Mouse (Mus musculus): ENCODE measurements around the gene Pknox1.
"Not testable (repeated sequence)": the region's sequence is repeated elsewhere in the genome, so short reads cannot be mapped to it uniquely, and the experiment has no call there.

Gene Pknox1

GRCm38 (mm10) chr17:31595077-31595476 lies 30.5 kb downstream of the Pknox1 start:
- DNase-seq (ENCODE audit: low read depth, low spot score) = no peak

GRCm38 (mm10) chr17:31597957-31598356 lies 33.4 kb downstream of the Pknox1 start:
- DNase-seq (ENCODE audit: low read depth, low spot score) = no peak

GRCm38 (mm10) chr17:31598593-31598992 lies 34.1 kb downstream of the Pknox1 start:
- DNase-seq (ENCODE audit: low read depth, low spot score) = no peak

DNA sequence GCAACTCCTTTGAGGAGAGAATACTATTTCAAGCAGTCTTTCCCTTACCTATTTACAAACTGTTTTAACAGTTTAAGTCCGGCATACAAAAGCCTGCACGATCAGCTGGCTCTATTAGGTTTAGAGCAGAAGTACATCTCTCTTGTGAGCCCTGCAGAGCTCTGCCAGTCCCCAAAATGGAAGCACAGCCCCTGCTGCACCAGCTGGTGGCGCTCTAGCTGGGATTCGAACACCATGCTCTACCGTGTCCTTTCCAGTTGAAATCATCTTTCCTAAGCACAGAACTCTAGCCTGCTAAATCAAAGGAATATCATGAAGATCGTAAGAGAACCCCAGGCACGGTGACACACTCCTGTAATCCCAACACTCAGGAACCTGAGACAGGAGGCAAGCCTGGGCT lies 41.9 kb downstream of the Pknox1 start:
- no peak for DNase-seq (ENCODE audit: low read depth, low spot score)

- DNase-seq (ENCODE audit: low read depth, low spot score) = no peak
Measured at GRCm38 (mm10) chr17:31607256-31607951, 42.9 kb downstream of the Pknox1 start.

DNA sequence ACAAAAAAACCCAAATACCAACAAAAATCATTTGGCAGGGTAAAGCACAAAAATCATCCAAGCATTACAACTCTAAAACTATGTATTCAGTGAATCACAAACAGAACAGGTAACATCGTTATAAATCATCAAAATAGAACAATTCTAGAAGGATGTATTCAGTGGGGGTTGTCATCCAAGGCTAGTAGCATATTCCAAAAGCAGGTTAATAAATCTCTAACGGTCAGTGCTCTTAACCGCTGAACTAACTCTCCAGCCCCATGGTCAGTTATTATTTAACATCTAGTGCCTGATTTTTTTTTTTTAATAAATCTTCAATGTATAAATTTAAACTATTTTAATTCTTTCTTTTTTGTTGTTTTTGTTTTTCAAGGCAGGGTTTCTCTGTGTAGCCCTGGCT lies 44.6 kb downstream of the Pknox1 start:
- DNase-seq (ENCODE audit: low read depth, low spot score) = not testable (repeated sequence)

DNA sequence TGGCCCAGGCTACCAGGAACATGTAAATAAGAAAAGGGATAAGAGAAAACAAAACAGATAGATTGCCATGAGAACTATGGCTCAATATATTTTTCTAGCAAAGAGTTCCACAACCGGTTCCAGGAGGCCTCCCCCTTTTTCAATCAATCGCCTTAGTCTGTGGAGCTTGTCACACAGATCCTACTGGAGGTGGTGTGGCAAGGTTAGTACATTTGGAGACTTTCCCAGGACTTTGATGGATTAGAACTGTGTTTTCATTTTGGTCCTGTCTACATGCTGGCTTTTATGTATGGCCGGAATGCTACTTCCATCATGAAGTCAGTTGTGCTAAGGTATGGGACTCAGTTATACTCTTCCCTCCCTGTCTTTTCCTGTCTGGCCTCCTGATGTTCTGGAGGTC lies 45.4 kb downstream of the Pknox1 start:
- DNase-seq (ENCODE audit: low read depth, low spot score) = no peak

GRCm38 (mm10) chr17:31613086-31613755 lies 48.7 kb downstream of the Pknox1 start:
- DNase-seq (ENCODE audit: low read depth, low spot score) = no peak

DNA sequence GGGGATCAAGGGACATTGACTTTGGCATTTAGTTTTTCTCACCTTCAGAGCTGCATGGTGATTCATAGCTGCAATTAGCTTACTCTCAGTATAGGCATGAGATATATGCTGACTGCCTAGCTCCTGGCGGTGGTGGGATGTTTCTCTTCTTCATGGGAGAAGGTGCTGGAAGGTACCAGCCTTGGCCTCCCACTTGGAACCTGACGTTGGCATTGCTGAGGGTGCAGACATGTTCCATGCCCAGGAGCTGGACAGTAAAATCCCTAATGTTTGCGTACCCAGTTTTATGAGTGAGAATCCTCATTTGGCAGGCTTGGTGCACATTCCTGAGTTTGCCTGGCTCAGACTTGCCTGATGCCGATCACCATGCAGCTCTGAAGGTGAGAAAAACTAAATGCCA lies 58.6 kb downstream of the Pknox1 start:
- no peak for DNase-seq (ENCODE audit: low read depth, low spot score)

- DNase-seq (ENCODE audit: low read depth, low spot score) = no peak
Measured at GRCm38 (mm10) chr17:31627961-31628360, 63.4 kb downstream of the Pknox1 start.

GRCm38 (mm10) chr17:31631081-31631800 lies 66.7 kb downstream of the Pknox1 start:
- DNase-seq (ENCODE audit: low read depth, low spot score) = no peak

DNA sequence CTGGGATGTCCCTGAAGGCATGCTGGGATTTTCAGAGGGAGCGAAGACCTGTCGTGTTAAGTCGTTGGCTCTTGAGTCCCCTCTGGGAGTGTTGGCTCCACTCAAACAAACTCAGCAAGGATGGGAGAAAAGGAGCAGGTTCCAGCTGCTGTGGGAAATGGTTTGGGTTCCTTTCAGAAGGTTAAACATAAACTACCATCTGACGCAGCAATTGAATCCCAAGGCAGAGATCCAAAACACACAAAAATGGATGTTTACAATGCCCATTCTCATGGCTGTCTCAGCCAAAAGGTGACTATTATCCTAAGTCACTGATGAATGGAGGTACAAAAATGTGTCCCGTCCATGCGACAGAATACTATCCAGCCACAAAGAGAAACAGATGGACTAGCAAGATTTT lies 68.5 kb downstream of the Pknox1 start:
- no peak for DNase-seq (ENCODE audit: low read depth, low spot score)

DNA sequence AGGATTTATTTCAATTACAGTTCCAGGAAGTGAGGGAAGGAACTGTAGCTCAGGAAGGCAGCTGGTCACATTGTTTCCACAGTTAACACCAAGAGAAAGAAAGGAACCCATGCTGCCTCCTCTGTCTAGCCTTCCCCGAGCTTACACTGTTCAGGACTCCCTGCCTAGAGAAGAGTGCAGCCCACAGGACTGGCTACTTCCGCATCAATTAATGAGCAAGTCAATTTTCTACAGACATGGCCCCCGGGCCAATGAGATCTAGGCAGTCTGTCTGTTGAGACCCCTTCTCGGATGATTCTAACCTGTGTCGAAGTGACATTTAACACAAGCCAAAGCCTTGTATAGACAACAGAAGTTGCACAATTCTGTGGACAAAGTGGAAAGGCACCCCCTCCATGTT lies 70.4 kb downstream of the Pknox1 start:
- no peak for DNase-seq (ENCODE audit: low read depth, low spot score)

DNA sequence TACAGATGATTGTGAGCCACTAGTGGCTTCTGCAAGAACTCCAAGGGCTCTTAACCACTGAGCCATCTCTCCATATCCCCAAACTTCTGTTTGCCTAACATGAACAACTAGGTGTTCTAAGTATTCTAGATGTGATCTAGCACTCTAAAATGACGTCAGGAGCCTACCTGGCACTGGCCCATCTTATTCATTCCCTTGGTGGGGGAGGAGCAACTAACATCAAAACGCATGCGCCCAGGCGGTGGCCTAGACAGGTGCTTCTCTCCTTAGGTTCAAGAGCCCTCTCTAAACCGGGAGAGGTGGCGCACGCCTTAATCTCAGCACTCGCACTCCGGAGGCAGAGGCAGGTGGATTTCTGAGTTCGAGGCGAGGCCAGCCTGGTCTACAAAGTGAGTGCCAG lies 71.2 kb downstream of the Pknox1 start:
- DNase-seq (ENCODE audit: low read depth, low spot score) = no peak

DNA sequence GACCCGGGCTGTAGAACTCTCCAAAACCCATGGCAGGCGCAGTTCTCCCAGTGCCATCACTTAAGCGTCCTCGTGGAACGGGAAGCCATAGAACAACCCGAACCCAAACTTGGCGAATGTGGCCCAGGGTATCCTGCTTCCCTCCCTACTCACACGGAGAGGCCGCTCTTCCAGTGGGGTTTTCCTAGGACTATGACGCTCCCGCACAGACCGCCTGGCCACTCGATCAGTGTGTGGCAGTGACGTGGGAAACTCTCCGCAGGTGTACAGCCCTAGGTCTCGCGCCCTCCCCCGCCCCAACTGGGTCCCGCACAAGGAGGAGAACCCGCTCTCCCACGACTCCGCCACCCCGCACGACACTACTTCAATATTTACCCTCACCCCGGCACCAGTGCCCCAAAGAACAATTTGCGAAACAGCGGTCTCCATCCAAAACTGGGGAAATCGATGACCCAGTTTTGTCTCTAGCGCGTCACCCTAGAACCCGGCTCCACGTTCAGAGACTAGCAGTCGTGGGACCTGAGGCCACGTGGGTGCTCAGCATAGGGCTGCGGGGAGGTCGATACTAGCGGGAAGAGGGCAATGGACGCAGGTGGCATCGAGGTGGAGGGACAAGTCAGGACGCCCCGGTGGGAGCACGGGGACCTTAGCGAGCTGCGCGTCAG lies 71.9 kb downstream of the Pknox1 start:
- no peak for DNase-seq (ENCODE audit: low read depth, low spot score)

DNA sequence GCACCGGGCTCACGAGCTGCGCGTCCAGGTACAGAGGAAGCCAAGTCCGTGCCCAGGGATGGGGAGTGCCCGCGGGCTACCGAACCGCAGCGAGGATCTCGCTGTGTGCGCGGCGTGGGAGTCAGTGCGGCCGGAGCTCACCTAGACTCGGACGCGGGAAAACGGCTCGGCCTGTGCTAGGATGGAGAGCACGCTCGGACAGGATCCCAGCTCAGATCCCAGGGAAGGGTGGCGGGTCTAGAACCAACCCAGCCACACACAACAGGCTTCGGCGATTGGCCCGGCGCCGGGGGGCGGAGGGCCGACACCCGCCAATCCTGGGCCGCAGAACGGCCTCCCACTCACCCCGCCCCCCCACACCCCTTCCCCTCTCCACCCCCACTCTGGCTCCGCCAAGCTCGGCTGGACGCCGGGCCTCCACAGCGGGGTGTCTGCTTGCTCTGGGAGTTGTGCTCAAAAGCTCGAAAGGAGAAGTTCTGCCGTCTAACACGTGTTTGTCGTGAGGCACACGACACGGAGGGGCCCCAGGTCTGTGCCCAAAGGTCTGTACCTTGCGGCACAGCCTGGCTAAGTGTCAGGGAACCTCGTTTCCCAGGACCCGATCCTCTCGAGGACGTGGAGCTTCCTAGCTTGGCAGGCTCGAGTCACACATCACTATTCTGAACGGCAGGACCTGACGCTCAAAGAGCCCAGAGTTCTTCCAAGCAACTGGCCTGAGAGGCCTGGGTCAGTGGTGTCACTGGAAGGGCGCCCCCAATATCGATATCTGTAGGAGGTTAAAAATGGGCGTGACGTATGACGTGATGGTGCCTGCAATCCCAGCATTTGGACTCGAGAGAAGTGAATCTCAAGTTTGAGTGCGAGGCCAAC lies 72.6 kb downstream of the Pknox1 start, which contains the start of gene Cbs:
Cbs (minus strand) TSS at position 297 of the 870 bp plus-strand sequence.
- peak; percentile 35 for DNase-seq (ENCODE audit: low read depth, low spot score)

- no peak for DNase-seq (ENCODE audit: low read depth, low spot score)
Measured at GRCm38 (mm10) chr17:31637866-31638570, 73.5 kb downstream of the Pknox1 start.

GRCm38 (mm10) chr17:31639651-31640050 lies 75.1 kb downstream of the Pknox1 start:
- no peak for DNase-seq (ENCODE audit: low read depth, low spot score)

DNA sequence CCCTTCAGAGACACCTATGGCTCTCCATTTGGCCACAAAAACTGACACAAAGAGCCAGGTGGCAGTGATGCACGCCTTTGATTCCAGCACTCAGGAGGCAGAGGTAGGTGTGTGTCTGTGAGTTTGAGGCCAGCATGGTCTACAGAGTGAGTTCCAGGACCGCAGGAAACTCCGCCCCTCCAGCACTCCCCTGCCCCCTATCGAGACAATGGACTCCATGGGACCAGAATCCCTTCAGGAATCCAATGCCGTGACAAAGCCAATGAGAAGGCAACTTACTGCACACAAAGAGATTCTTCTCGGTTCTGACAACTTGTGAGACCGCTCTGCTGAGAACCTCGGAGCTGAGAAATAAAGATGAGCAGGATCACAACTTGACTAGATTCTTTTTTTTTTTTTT lies 77.8 kb downstream of the Pknox1 start:
- no peak for DNase-seq (ENCODE audit: low read depth, low spot score)

- DNase-seq (ENCODE audit: low read depth, low spot score) = no peak
Measured at GRCm38 (mm10) chr17:31642913-31643312, 78.4 kb downstream of the Pknox1 start.
